Mouse (Mus musculus) lung, embryonic 15.5 days (tissue): ENCODE measurements around the gene Dock1. TPM values are rescaled to one million over a fixed set of nuclear protein-coding genes. Genes with fewer than 3 reads are reported as not detected.

ENCODE experiments used
- ATAC-seq: fragments of 200-750 bp; cut with Nextera tagmentation; 2 replicates; pipeline ENCODE4 v1.8.0; 2017; ENCODE audit warnings: moderate number of reproducible peaks, borderline replicate concordance; ENCODE audit not compliant: low FRiP score, low TSS enrichment; ENCODE audit errors: extremely low read depth
- H3K27ac ChIP-seq: fragments of 300-500 bp; sonication (generic); 2 replicates; pipeline ENCODE4 v1.5.1; 2015; ENCODE audit warnings: moderate library complexity, mild to moderate bottlenecking, inconsistent platforms
- H3K27me3 ChIP-seq: fragments of 300-500 bp; sonication (generic); 2 replicates; pipeline ENCODE4 v1.6.1; 2015; ENCODE audit warnings: inconsistent platforms
- H3K36me3 ChIP-seq: fragments of 300-500 bp; sonication (generic); 2 replicates; pipeline ENCODE4 v1.6.1; 2015; ENCODE audit warnings: inconsistent platforms
- H3K4me1 ChIP-seq: fragments of 300-500 bp; sonication (generic); 2 replicates; pipeline ENCODE4 v1.6.1; 2015; ENCODE audit warnings: inconsistent platforms
- H3K4me2 ChIP-seq: fragments of 300-500 bp; sonication (generic); 2 replicates; pipeline ENCODE4 v1.6.1; 2015; ENCODE audit warnings: inconsistent platforms, mild to moderate bottlenecking, moderate library complexity
- H3K4me3 ChIP-seq: fragments of 300-500 bp; sonication (generic); 2 replicates; pipeline ENCODE4 v1.5.1; 2015; ENCODE audit warnings: mild to moderate bottlenecking, inconsistent platforms
- H3K9ac ChIP-seq: fragments of 300-500 bp; sonication (generic); 2 replicates; pipeline ENCODE4 v1.6.1; 2015; ENCODE audit warnings: inconsistent platforms
- H3K9me3 ChIP-seq: fragments of 300-500 bp; sonication (generic); 2 replicates; pipeline ENCODE4 v1.6.1; 2016; ENCODE audit warnings: inconsistent platforms
- WGBS: fragments of 180-500 bp; shearing (Covaris S2); methylation state at CpG from one replicate; pipeline ENCODE4 v1.1.7; 2015; 5-methylcytosine and 5-hydroxymethylcytosine counted together
- polyA plus RNA-seq: library from polyadenylated mRNA; unstranded; fragments of >200 nt; fragmentation: Nextera tagmentation; extraction: Ambion mirVana; gene quantifications from 2 replicates; pipeline ENCODE4 v1.2.1, GENCODE M21; 2015

The Dock1 gene
- polyA plus RNA-seq, 1 experiment from 2014 or later: 43.7 TPM

GRCm38 (mm10) chr7:135203920-135204319 is 533.5 kb downstream of the Dock1 start:
- no peaks in the 10 kb centered on the region for H3K27me3 ChIP-seq
- no peak overlapping the region for H3K9ac ChIP-seq
- no peak overlapping the region for H3K4me2 ChIP-seq
- no peaks in the 10 kb centered on the region for H3K36me3 ChIP-seq
- H3K27ac ChIP-seq: no peak overlapping the region
- ATAC-seq: no peak
- no peaks in the 10 kb centered on the region for H3K9me3 ChIP-seq
- H3K4me3 ChIP-seq: no peak overlapping the region
- no peaks in the 10 kb centered on the region for H3K4me1 ChIP-seq

DNA sequence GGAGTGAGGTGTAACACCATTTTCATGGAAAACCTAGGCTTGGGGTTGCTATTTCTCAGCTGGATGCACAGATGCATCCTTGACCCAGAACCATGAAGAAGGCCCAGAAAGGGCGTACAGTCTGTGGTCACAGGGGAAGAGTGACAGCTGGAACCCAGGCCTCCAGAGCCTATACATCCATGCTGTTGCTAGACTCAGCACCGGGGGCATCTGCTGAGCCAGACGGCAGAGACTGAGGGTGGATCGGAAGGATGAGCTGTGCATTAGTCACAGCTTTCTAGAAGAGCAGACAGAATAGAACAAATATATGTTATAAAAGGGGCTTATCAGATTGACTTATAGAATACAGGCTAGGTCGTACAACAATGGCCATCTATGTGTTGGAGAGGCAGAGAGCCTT is 534.7 kb downstream of the Dock1 start:
- Histone ChIP-seq H3K27me3 (no peaks in the 10 kb centered on the region), H3K27ac (no peak overlapping the region), H3K4me2 (no peak overlapping the region), H3K9me3 (no peaks in the 10 kb centered on the region), H3K9ac (no peak overlapping the region), H3K4me3 (no peak overlapping the region), H3K36me3 (no peaks in the 10 kb centered on the region), H3K4me1 (no peaks in the 10 kb centered on the region)
- ATAC-seq: no peak
- 81% methylated on average over 5 of the region's 5 CpGs for WGBS

DNA sequence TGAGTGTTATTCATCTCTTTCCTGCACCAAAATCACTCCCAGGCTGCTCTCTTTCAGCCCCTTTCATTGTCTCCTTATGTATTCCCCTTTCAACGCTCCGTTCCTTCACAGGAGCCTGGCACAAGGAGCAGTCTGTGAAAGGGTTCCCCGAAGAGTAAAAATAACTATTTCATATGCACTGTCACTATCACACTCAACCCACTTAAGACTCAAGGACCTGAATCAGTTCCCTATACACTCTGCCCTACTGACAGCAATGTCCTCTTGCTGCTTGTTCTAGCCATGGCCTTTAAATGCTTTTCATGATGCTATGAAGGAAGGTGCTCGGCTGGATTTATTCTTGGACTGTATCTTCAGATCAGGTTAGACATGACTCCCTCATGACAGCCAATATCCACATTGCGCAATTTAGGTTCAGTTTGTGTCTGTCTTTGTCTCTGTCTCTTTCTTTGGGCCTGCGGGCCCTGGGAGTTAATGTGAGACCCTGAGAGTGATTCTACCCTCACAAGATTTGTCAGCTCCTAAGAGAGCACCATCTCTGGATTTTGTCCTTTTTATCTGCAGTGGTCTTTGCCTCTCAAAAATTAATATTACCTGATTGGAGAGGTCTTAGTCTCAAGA is 538.6 kb downstream of the Dock1 start:
- Histone ChIP-seq H3K27ac (no peak overlapping the region), H3K9ac (no peak overlapping the region), H3K36me3 (no peaks in the 10 kb centered on the region), H3K4me1 (no peaks in the 10 kb centered on the region), H3K4me2 (no peak overlapping the region), H3K4me3 (no peak overlapping the region), H3K9me3 (no peaks in the 10 kb centered on the region), H3K27me3 (no peaks in the 10 kb centered on the region)
- WGBS: 84% methylated on average over 6 of the region's 6 CpGs
- no peak for ATAC-seq

DNA sequence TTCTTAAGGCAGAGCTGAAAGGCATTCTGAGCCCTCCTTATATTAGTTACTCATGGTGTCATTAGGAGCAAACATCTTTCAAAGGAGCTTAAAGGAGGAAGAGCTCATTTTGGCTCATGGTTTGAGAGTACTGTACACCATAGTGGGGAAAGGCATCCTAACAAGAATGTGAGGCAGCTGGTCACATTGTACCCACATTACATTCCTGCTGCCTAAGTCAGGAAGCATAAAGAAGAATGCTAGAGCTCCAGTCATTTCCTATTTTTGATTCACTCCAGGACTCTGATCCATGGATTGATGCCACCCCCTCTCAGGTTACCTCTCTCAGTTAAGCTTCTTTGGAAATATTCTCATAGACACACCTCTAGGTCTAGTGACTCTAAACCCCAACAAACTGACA is 539.8 kb downstream of the Dock1 start:
- ATAC-seq: no peak
- no peaks in the 10 kb centered on the region for H3K9me3 ChIP-seq
- no peak overlapping the region for H3K4me3 ChIP-seq
- H3K4me1 ChIP-seq: no peaks in the 10 kb centered on the region
- no peak overlapping the region for H3K9ac ChIP-seq
- no peak overlapping the region for H3K27ac ChIP-seq
- H3K4me2 ChIP-seq: no peak overlapping the region
- H3K36me3 ChIP-seq: no peaks in the 10 kb centered on the region
- H3K27me3 ChIP-seq: no peaks in the 10 kb centered on the region

DNA sequence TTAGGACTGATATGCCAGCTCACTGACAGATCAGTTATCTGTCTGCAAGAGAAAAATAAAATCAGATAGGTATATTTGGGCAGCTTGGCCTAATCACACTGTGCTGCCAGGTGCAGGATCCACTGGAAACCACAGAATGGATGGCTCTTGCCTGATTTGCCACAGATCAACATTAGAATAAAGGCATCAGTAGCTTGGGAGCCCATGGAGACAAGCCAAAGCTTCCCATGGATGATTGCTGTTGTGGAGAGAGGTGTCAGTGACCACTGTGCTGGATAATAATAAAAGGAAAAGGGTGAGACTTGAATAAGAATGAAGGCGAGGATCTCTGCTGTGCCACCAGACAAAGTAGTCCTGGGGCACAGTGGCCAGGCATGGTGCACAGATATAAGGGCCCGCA is 540.4 kb downstream of the Dock1 start:
- ATAC-seq: no peak
- no peak overlapping the region for H3K9ac ChIP-seq
- WGBS: 74% methylated on average over 2 of the region's 2 CpGs

DNA sequence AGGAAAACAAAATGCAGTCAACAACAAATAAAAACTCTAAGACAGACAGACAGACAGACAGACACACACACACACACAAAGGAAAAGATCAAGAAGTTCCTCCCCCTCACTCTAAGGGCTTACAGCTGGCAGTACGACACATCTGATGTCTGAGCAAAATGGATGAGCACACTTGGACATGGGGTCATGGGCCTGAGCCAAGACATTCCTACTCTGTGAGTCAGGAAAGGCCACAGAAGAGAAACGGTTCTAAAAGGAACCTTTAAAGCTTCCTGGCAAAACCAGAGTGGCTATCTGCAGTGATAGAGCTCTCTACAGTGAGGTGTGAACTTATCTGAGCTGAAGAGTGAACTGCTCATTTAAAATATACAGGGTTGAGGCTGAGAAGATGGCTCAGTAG is 542.1 kb downstream of the Dock1 start:
- H3K4me3 ChIP-seq: no peak overlapping the region
- H3K9ac ChIP-seq: no peak overlapping the region
- no peaks in the 10 kb centered on the region for H3K27me3 ChIP-seq
- ATAC-seq: peak; percentile 70; the same call in 1 of the 2 replicates
- 21% methylated on average over 2 of the region's 2 CpGs for WGBS
- no peak overlapping the region for H3K4me2 ChIP-seq
- no peak overlapping the region for H3K27ac ChIP-seq
- H3K9me3 ChIP-seq: no peaks in the 10 kb centered on the region
- no peaks in the 10 kb centered on the region for H3K4me1 ChIP-seq
- no peaks in the 10 kb centered on the region for H3K36me3 ChIP-seq

More for the DNA sequence above, 540.4 kb downstream of the Dock1 start:
- Histone ChIP-seq H3K9me3 (no peaks in the 10 kb centered on the region), H3K4me1 (no peaks in the 10 kb centered on the region), H3K36me3 (no peaks in the 10 kb centered on the region), H3K4me3 (no peak overlapping the region), H3K4me2 (no peak overlapping the region), H3K27ac (no peak overlapping the region), H3K27me3 (no peaks in the 10 kb centered on the region)

DNA sequence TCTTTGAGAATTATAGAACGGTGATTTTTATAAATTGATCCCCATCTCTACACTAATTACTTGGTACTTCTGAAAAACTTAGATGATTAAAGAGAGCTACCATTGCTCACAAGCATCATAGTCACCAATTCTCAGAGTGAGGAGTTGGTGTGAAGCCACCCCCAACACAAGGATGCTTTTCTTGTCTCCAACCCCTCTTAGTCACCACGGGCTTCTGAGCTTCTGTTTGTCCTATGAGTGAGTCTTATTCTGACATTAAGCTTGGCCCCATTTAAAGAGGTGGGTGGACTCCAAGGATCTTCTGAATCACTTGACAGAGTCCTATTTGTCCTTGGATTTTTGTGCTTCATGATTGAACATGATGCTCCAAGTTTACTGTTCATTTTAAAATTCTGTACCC is 551.0 kb downstream of the Dock1 start:
- no peak overlapping the region for H3K4me3 ChIP-seq
- no peaks in the 10 kb centered on the region for H3K36me3 ChIP-seq
- no peak overlapping the region for H3K9ac ChIP-seq
- H3K4me1 ChIP-seq: no peaks in the 10 kb centered on the region
- WGBS: 78% methylated on average over 2 of the region's 2 CpGs
- H3K27me3 ChIP-seq: no peaks in the 10 kb centered on the region
- no peak overlapping the region for H3K4me2 ChIP-seq
- no peak for ATAC-seq
- no peak overlapping the region for H3K27ac ChIP-seq
- no peaks in the 10 kb centered on the region for H3K9me3 ChIP-seq
